Mouse (Mus musculus) stomach, embryonic 14.5 days (tissue): ENCODE measurements around the gene Nav2. TPM values are rescaled to one million over a fixed set of nuclear protein-coding genes. Genes with fewer than 3 reads are reported as not detected.

Experiments used
- ATAC-seq: fragments of 200-750 bp; cut with Nextera tagmentation; 2 replicates; pipeline ENCODE4 v1.8.0; 2017; ENCODE audit warnings: low read depth, moderate TSS enrichment; ENCODE audit not compliant: insufficient number of reproducible peaks, insufficient read depth, low FRiP score
- H3K27ac ChIP-seq: fragments of 300-500 bp; sonication (generic); 2 replicates; pipeline ENCODE4 v1.5.1; 2014; ENCODE audit warnings: mild to moderate bottlenecking, low read length, moderate library complexity, mixed read lengths
- H3K27me3 ChIP-seq: fragments of 300-500 bp; sonication (generic); 2 replicates; pipeline ENCODE4 v1.6.1; 2014; ENCODE audit warnings: low read length, control low read depth, mixed read lengths; ENCODE audit not compliant: control insufficient read depth, insufficient read depth
- H3K36me3 ChIP-seq: fragments of 300-500 bp; sonication (generic); 2 replicates; pipeline ENCODE4 v1.6.1; 2014; ENCODE audit warnings: mild to moderate bottlenecking, control low read depth, low read length, moderate library complexity, mixed read lengths; ENCODE audit not compliant: control insufficient read depth, insufficient read depth
- H3K4me1 ChIP-seq: fragments of 300-500 bp; sonication (generic); 2 replicates; pipeline ENCODE4 v1.6.1; 2014; ENCODE audit warnings: low read length, control low read depth, mixed read lengths; ENCODE audit not compliant: control insufficient read depth, insufficient read depth
- H3K4me2 ChIP-seq: fragments of 300-500 bp; sonication (generic); replicated peaks from 2 replicates; pipeline ENCODE4 v1.6.1; 2014; ENCODE audit warnings: low read depth, low read length, control low read depth
- H3K4me3 ChIP-seq: fragments of 300-500 bp; sonication (generic); 2 replicates; pipeline ENCODE4 v1.5.1; 2014; ENCODE audit warnings: low read depth, low read length, control low read depth
- H3K9ac ChIP-seq: fragments of 300-500 bp; sonication (generic); replicated peaks from 2 replicates; pipeline ENCODE4 v1.6.1; 2014; ENCODE audit warnings: low read depth, mild to moderate bottlenecking, control low read depth, low read length, moderate library complexity, mixed read lengths
- H3K9me3 ChIP-seq: fragments of 300-500 bp; sonication (generic); 2 replicates; pipeline ENCODE4 v1.6.1; 2016; ENCODE audit warnings: low read depth, low read length, control low read depth; ENCODE audit not compliant: control insufficient read depth
- WGBS: fragments of 180-500 bp; shearing (Covaris S2); extraction: QIAGEN DNeasy Blood & Tissue Kit; methylation state at CpG from one replicate; pipeline ENCODE4 v1.1.7; 2014; 5-methylcytosine and 5-hydroxymethylcytosine counted together
- polyA plus RNA-seq: library from polyadenylated mRNA; unstranded; fragments of >200 nt; fragmentation: Nextera tagmentation; extraction: Ambion mirVana; gene quantifications from 2 replicates; pipeline ENCODE4 v1.2.1, GENCODE M21; 2014

The Nav2 gene
- polyA plus RNA-seq, 1 experiment from 2014 or later: 41.1 TPM

- WGBS: 77% methylated on average over 9 of the region's 9 CpGs
- ATAC-seq: no peak
- no peaks in the 10 kb centered on the region for H3K9me3 ChIP-seq
- no peak overlapping the region for H3K4me3 ChIP-seq
- no peaks in the 10 kb centered on the region for H3K4me1 ChIP-seq
- H3K27me3 ChIP-seq: no peaks in the 10 kb centered on the region
- H3K36me3 ChIP-seq: no peaks in the 10 kb centered on the region; the same call in 1 of the 2 replicates
- no peak overlapping the region for H3K4me2 ChIP-seq
- H3K27ac ChIP-seq: no peak overlapping the region
- H3K9ac ChIP-seq: no peak overlapping the region
Measured at GRCm38 (mm10) chr7:49411803-49412202, 503.3 kb downstream of the Nav2 start.

GRCm38 (mm10) chr7:49415131-49415530 lies 506.6 kb downstream of the Nav2 start:
- ATAC-seq: no peak; the same call in 1 of the 2 replicates
- no peaks in the 10 kb centered on the region for H3K27me3 ChIP-seq
- no peaks in the 10 kb centered on the region for H3K4me1 ChIP-seq
- H3K36me3 ChIP-seq: no peaks in the 10 kb centered on the region; the same call in 1 of the 2 replicates
- H3K4me3 ChIP-seq: no peak overlapping the region
- 81% methylated on average over 7 of the region's 7 CpGs for WGBS
- no peak overlapping the region for H3K9ac ChIP-seq
- no peak overlapping the region for H3K4me2 ChIP-seq
- H3K27ac ChIP-seq: no peak overlapping the region
- H3K9me3 ChIP-seq: no peaks in the 10 kb centered on the region

GRCm38 (mm10) chr7:49415716-49416115 lies 507.2 kb downstream of the Nav2 start:
- Histone ChIP-seq H3K27me3 (no peaks in the 10 kb centered on the region), H3K4me1 (no peaks in the 10 kb centered on the region), H3K27ac (no peak overlapping the region), H3K4me3 (no peak overlapping the region), H3K9me3 (no peaks in the 10 kb centered on the region), H3K9ac (no peak overlapping the region), H3K36me3 (no peaks in the 10 kb centered on the region; the same call in 1 of the 2 replicates), H3K4me2 (no peak overlapping the region)
- WGBS: 91% methylated on average over 12 of the region's 12 CpGs
- no peak for ATAC-seq

DNA sequence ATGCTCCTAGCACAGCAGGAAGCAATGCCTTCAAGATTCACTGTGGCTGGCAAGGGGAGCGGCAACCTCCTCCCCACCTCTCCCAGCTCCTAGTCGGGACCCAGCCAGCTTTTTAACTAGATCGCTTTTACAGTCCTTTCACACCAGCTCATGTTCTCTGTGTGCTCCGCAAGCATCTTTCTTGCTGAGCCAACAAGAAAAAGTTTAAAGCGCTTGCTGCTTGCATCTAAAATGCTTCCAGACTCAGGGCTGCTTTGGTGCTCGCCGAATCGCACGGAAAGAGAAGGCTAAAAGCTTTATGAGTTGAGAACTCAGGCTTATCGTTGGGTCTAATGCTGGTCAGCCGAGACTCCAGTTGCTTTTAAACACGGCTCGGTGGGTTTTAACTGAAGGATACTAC lies 510.3 kb downstream of the Nav2 start:
- Histone ChIP-seq H3K4me1 (no peaks in the 10 kb centered on the region), H3K36me3 (no peaks in the 10 kb centered on the region; the same call in 1 of the 2 replicates), H3K4me3 (no peak overlapping the region), H3K9me3 (no peaks in the 10 kb centered on the region), H3K27me3 (no peaks in the 10 kb centered on the region), H3K4me2 (no peak overlapping the region), H3K9ac (no peak overlapping the region), H3K27ac (no peak overlapping the region)
- ATAC-seq: no peak
- WGBS: 79% methylated on average over 13 of the region's 13 CpGs

- Histone ChIP-seq H3K36me3 (no peaks in the 10 kb centered on the region), H3K9me3 (no peaks in the 10 kb centered on the region), H3K27me3 (no peaks in the 10 kb centered on the region), H3K4me3 (no peak overlapping the region), H3K9ac (no peak overlapping the region), H3K27ac (no peak overlapping the region), H3K4me2 (no peak overlapping the region), H3K4me1 (no peaks in the 10 kb centered on the region)
- no peak for ATAC-seq
- WGBS: 82% methylated on average over 17 of the region's 17 CpGs
Measured at GRCm38 (mm10) chr7:49420139-49420802, 511.8 kb downstream of the Nav2 start.

DNA sequence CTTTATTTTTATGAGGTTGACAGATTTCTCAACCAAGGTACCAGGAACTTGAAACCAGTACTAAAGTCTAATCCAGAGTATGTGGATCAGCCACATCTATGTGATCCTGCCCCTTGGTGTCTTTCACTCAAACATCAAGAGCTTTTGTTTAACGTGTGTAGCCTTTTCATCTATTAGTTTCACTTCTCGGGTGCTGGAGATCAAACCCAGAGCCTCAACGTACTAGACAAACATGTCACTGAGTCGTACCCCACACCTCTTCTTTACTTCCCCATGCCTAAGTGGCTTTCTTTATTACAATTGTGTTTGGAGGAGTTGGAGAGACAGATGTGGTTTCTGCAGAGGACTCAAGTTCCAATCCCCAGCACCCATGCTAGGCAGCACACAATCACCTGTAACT lies 512.7 kb downstream of the Nav2 start:
- Histone ChIP-seq H3K27ac (no peak overlapping the region), H3K4me2 (no peak overlapping the region), H3K27me3 (no peaks in the 10 kb centered on the region), H3K9me3 (no peaks in the 10 kb centered on the region), H3K4me1 (no peaks in the 10 kb centered on the region), H3K36me3 (no peaks in the 10 kb centered on the region), H3K4me3 (no peak overlapping the region), H3K9ac (no peak overlapping the region)
- WGBS: 59% methylated on average over 4 of the region's 4 CpGs
- ATAC-seq: no peak

DNA sequence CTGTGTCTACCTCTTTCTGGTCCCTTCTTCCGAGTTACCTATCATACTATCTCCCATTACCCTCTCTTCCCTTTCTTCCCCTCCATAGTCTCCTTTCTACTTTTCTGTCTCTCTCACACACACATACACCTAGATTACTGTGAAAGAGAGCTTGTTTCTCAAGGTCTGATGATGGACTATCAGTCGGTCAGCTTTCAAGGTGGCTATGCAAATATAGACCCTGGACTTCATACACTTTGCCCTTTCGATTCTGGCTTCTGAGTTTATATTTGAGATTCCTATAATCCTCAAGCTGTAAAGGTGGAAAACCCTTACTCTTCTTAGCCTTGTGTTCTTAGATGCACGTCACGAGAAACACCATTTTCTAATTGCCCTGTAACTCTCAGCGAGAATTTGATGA lies 515.4 kb downstream of the Nav2 start:
- Histone ChIP-seq H3K9ac (no peak overlapping the region), H3K27ac (no peak overlapping the region), H3K36me3 (no peaks in the 10 kb centered on the region), H3K4me3 (no peak overlapping the region), H3K4me1 (no peaks in the 10 kb centered on the region), H3K27me3 (no peaks in the 10 kb centered on the region), H3K9me3 (no peaks in the 10 kb centered on the region), H3K4me2 (no peak overlapping the region)
- 79% methylated on average over 6 of the region's 6 CpGs for WGBS
- ATAC-seq: no peak

DNA sequence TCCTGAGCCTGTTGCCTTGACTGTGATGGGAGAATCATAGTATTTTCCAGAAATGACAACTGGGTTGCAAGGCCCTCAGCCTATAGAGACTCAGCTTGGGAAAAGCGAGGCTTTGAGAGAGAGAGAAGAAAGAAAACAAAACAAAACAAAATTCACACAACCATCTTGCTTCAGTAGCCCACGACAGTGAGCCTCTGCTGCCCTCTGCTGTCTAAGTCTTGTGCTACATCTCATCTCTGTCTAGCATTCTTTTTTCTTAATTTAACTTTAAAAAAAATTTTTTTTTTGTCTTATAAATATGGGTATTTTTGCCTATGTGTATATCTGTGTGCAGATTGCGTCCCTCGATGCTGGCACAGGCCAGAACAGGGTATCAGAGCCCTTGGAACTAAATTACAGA lies 517.5 kb downstream of the Nav2 start:
- no peaks in the 10 kb centered on the region for H3K4me1 ChIP-seq
- no peaks in the 10 kb centered on the region for H3K27me3 ChIP-seq
- H3K9ac ChIP-seq: no peak overlapping the region
- no peaks in the 10 kb centered on the region for H3K9me3 ChIP-seq
- no peaks in the 10 kb centered on the region for H3K36me3 ChIP-seq
- H3K27ac ChIP-seq: no peak overlapping the region
- no peak overlapping the region for H3K4me3 ChIP-seq
- 41% methylated on average over 4 of the region's 4 CpGs for WGBS
- ATAC-seq: no peak; the same call in 1 of the 2 replicates
- H3K4me2 ChIP-seq: no peak overlapping the region

GRCm38 (mm10) chr7:49427843-49428242 lies 519.3 kb downstream of the Nav2 start:
- H3K4me1 ChIP-seq: no peaks in the 10 kb centered on the region
- no peak for ATAC-seq
- no peaks in the 10 kb centered on the region for H3K27me3 ChIP-seq
- no peaks in the 10 kb centered on the region for H3K36me3 ChIP-seq
- H3K4me3 ChIP-seq: no peak overlapping the region
- no peak overlapping the region for H3K27ac ChIP-seq
- no peak overlapping the region for H3K4me2 ChIP-seq
- WGBS: 42% methylated on average over 6 of the region's 6 CpGs
- no peak overlapping the region for H3K9ac ChIP-seq
- no peaks in the 10 kb centered on the region for H3K9me3 ChIP-seq
